Mouse (Mus musculus) olfactory bulb, adult 2 months (tissue): ENCODE results near the gene Ppm1l.

Source experiments
- CTCF ChIP-seq: fragments of 200-500 bp; IDR thresholded peaks from 2 replicates; pipeline ENCODE4 v1.5.1; 2012; ENCODE audit warnings: low read depth, mild to moderate bottlenecking, low read length, moderate library complexity; ENCODE audit not compliant: insufficient read depth
- POLR2A ChIP-seq: fragments of 200-500 bp; IDR thresholded peaks from 2 replicates; pipeline ENCODE4 v1.6.1; 2012; ENCODE audit warnings: mild to moderate bottlenecking, low read depth, low read length, moderate library complexity; ENCODE audit not compliant: insufficient read depth

- TF ChIP-seq CTCF (no peak), POLR2A (no peak)
Measured at GRCm38 (mm10) chr3:69529576-69529975, 212.9 kb downstream of the Ppm1l start.
